Mouse (Mus musculus) hindbrain, embryonic 14.5 days (tissue): ENCODE measurements at regions not wholly inside any gene's neighbourhood (a gene's known extent, or its start where the extent isn't known, plus 50 kb on each side); places are given as distances from the start of the nearest gene placed in this dataset.

Experiments
- ATAC-seq: fragments of 200-750 bp; cut with Nextera tagmentation; 2 replicates; pipeline ENCODE4 v1.8.0; 2017; ENCODE audit warnings: moderate number of reproducible peaks, mild to moderate bottlenecking, moderate TSS enrichment, moderate library complexity; ENCODE audit not compliant: low FRiP score
- DNase-seq: peaks from one replicate; pipeline ENCODE4 v3.0.0-alpha.2; 2015; ENCODE audit warnings: low spot score
- H3K27ac ChIP-seq: fragments of 300-500 bp; sonication (generic); 2 replicates; pipeline ENCODE4 v1.5.1; 2014; ENCODE audit warnings: mild to moderate bottlenecking, moderate library complexity
- H3K27me3 ChIP-seq: fragments of 300-500 bp; sonication (generic); 2 replicates; pipeline ENCODE4 v1.6.1; 2014; ENCODE audit warnings: mild to moderate bottlenecking, low read length, mixed read lengths; ENCODE audit not compliant: control insufficient read depth, insufficient read depth
- H3K36me3 ChIP-seq: fragments of 300-500 bp; sonication (generic); replicated peaks from 2 replicates; pipeline ENCODE4 v1.6.1; 2014; ENCODE audit not compliant: control insufficient read depth, insufficient read depth
- H3K4me1 ChIP-seq: fragments of 300-500 bp; sonication (generic); replicated peaks from 2 replicates; pipeline ENCODE4 v1.6.1; 2014; ENCODE audit warnings: antibody characterized with exemption, low read length, mixed read lengths; ENCODE audit not compliant: control insufficient read depth, insufficient read depth
- H3K4me2 ChIP-seq: fragments of 300-500 bp; sonication (generic); replicated peaks from 2 replicates; pipeline ENCODE4 v1.6.1; 2014; ENCODE audit warnings: mild to moderate bottlenecking, moderate library complexity
- H3K4me3 ChIP-seq: fragments of 300-500 bp; sonication (generic); replicated peaks from 2 replicates; pipeline ENCODE4 v1.5.1; 2014; ENCODE audit warnings: mild to moderate bottlenecking, low read length
- H3K9ac ChIP-seq: fragments of 300-500 bp; sonication (generic); 2 replicates; pipeline ENCODE4 v1.6.1; 2014
- H3K9me3 ChIP-seq: fragments of 300-500 bp; sonication (generic); 2 replicates; pipeline ENCODE4 v1.6.1; 2016; ENCODE audit warnings: low read length; ENCODE audit not compliant: control insufficient read depth
- WGBS: fragments of 180-500 bp; shearing (Covaris S2); extraction: QIAGEN DNeasy Blood & Tissue Kit; methylation state at CpG from one replicate; pipeline ENCODE4 v1.1.7; 2014; 5-methylcytosine and 5-hydroxymethylcytosine counted together

- Histone ChIP-seq H3K9ac (no peak overlapping the region), H3K36me3 (no peaks in the 10 kb centered on the region), H3K9me3 (no peaks in the 10 kb centered on the region), H3K4me1 (no peaks in the 10 kb centered on the region), H3K4me2 (no peak overlapping the region), H3K27ac (no peak overlapping the region), H3K4me3 (no peak overlapping the region), H3K27me3 (no peaks in the 10 kb centered on the region)
- 63% methylated on average over 2 of the region's 2 CpGs for WGBS
- ATAC-seq: no peak
- DNase-seq: no peak
Measured at GRCm38 (mm10) chr13:82508176-82508575, 725.3 kb downstream of the Cetn3 start.

- no peaks in the 10 kb centered on the region for H3K4me1 ChIP-seq
- H3K27ac ChIP-seq: no peak overlapping the region
- H3K4me3 ChIP-seq: no peak overlapping the region
- H3K36me3 ChIP-seq: no peaks in the 10 kb centered on the region
- WGBS: 71% methylated on average over 3 of the region's 3 CpGs
- H3K9ac ChIP-seq: no peak overlapping the region
- H3K27me3 ChIP-seq: no peaks in the 10 kb centered on the region
- H3K4me2 ChIP-seq: no peak overlapping the region
- ATAC-seq: no peak
- no peak for DNase-seq
- no peaks in the 10 kb centered on the region for H3K9me3 ChIP-seq
Measured at GRCm38 (mm10) chr13:82509512-82509911, 726.6 kb downstream of the Cetn3 start.
